ENCODE assay signal across 23 mouse cellular contexts in genomic region chr7:115904798-115905207, GRCm38 (mm10).
A peak's percentile ranks its signal among the peaks of the same experiment; 100 is the strongest.
DNase-seq lines count a peak whose midpoint lies in the region; ATAC-seq and TF ChIP-seq lines count a peak whose summit lies in the region.
"Had no signal": no experiment of that assay in that cellular context is flagged by ENCODE, and none has a peak within 500 bp of the region (broad histone marks: within the 10 kb centered on the region; RNA-seq: fewer than 3 reads in every experiment).

No protein-coding gene starts in this region.

- DNase-seq in midbrain, embryonic 10.5 days (ENCODE audit: low spot score): no peak
- peak; percentile 14 for DNase-seq in forebrain, postnatal 0 days
- DNase-seq in midbrain, embryonic 14.5 days: peak; percentile 61
- DNase-seq in frontal cortex, postnatal 36 days (ENCODE audit: low spot score in 2 of 2): no peak
- DNase-seq in adrenal gland, postnatal 14 days: no peak
- DNase-seq: cerebellum, adult 8-10 months; gastrocnemius, postnatal 10 days; kidney, adult 11 months; kidney, postnatal 10 days; layer of hippocampus, postnatal 36 days; right cerebral cortex, postnatal 14 days; spleen, adult 18-20 months; thymus, adult 18-20 months; thymus, postnatal 4 days had no signal

- H3K9me3 ChIP-seq in midbrain, embryonic 10.5 days (replicated peaks): no peaks in the 10 kb centered on the region
- no peaks in the 10 kb centered on the region for H3K9me3 ChIP-seq in midbrain, embryonic 16.5 days (replicated peaks; ENCODE audit: control insufficient read depth, low read length, poor library complexity, severe bottlenecking)
- H3K9me3 ChIP-seq in forebrain, postnatal 0 days (ENCODE audit: low read length): no peaks in the 10 kb centered on the region
- H3K9me3 ChIP-seq in midbrain, embryonic 14.5 days (ENCODE audit: control insufficient read depth, low read length): no peaks in the 10 kb centered on the region
- H3K9me3 ChIP-seq in kidney, embryonic 14.5 days (ENCODE audit: control insufficient read depth, low read length): no peaks in the 10 kb centered on the region
- H3K9me3 ChIP-seq: embryonic facial prominence, embryonic 10.5 days; heart, embryonic 13.5 days; limb, embryonic 15.5 days; liver, embryonic 15.5 days; midbrain, embryonic 12.5 days; stomach, embryonic 15.5 days had no signal

- peaks cover 47% of the 10 kb centered on the region for H3K4me1 ChIP-seq in midbrain, embryonic 10.5 days
- H3K4me1 ChIP-seq in midbrain, embryonic 16.5 days (ENCODE audit: control insufficient read depth, insufficient read depth, low read length): peaks cover 8% of the 10 kb centered on the region; the same call in 1 of the 2 replicates
- peaks cover 6% of the 10 kb centered on the region; the same call in 1 of the 2 replicates for H3K4me1 ChIP-seq in forebrain, postnatal 0 days (ENCODE audit: insufficient read depth)
- peaks cover 18% of the 10 kb centered on the region for H3K4me1 ChIP-seq in midbrain, embryonic 14.5 days (ENCODE audit: control insufficient read depth, insufficient read depth, low read length)
- H3K4me1 ChIP-seq in kidney, embryonic 14.5 days (ENCODE audit: control insufficient read depth, insufficient read depth, low read length): no peaks in the 10 kb centered on the region
- H3K4me1 ChIP-seq: limb, embryonic 15.5 days; stomach, embryonic 15.5 days had no signal

- H3K4me2 ChIP-seq in midbrain, embryonic 16.5 days (ENCODE audit: low read length): no peak overlapping the region
- peak overlapping the region; percentile 17; the same call in 1 of the 2 replicates for H3K4me2 ChIP-seq in forebrain, postnatal 0 days (ENCODE audit: low read depth)
- peak overlapping the region; percentile 7; the same call in 1 of the 2 replicates for H3K4me2 ChIP-seq in midbrain, embryonic 14.5 days (ENCODE audit: low read length)
- H3K4me2 ChIP-seq in kidney, embryonic 14.5 days (replicated peaks; ENCODE audit: low read depth, low read length): no peak overlapping the region
- H3K4me2 ChIP-seq: heart, embryonic 13.5 days; limb, embryonic 15.5 days; liver, embryonic 15.5 days; midbrain, embryonic 12.5 days; stomach, embryonic 15.5 days had no signal

- 77% methylated on average over 9 of the region's 9 CpGs for WGBS in midbrain, embryonic 10.5 days
- WGBS in midbrain, embryonic 16.5 days: 38% methylated on average over 9 of the region's 9 CpGs
- 33% methylated on average over 9 of the region's 9 CpGs for WGBS in forebrain, postnatal 0 days
- 30% methylated on average over 9 of the region's 9 CpGs for WGBS in midbrain, embryonic 14.5 days
- 73% methylated on average over 9 of the region's 9 CpGs for WGBS in kidney, embryonic 14.5 days

- no peaks in the 10 kb centered on the region for H3K36me3 ChIP-seq in midbrain, embryonic 10.5 days
- H3K36me3 ChIP-seq in midbrain, embryonic 16.5 days (ENCODE audit: control insufficient read depth, insufficient read depth, low read length): no peaks in the 10 kb centered on the region
- no peaks in the 10 kb centered on the region for H3K36me3 ChIP-seq in forebrain, postnatal 0 days (ENCODE audit: insufficient read depth)
- no peaks in the 10 kb centered on the region for H3K36me3 ChIP-seq in midbrain, embryonic 14.5 days (ENCODE audit: control insufficient read depth, insufficient read depth, low read length)
- H3K36me3 ChIP-seq in kidney, embryonic 14.5 days (ENCODE audit: control insufficient read depth, insufficient read depth, low read length): no peaks in the 10 kb centered on the region
- H3K36me3 ChIP-seq: embryonic facial prominence, embryonic 10.5 days; heart, embryonic 13.5 days; limb, embryonic 15.5 days; liver, embryonic 15.5 days; midbrain, embryonic 12.5 days; stomach, embryonic 15.5 days had no signal

- no peaks in the 10 kb centered on the region for H3K27me3 ChIP-seq in midbrain, embryonic 10.5 days (ENCODE audit: low read depth, poor library complexity, severe bottlenecking)
- H3K27me3 ChIP-seq in midbrain, embryonic 16.5 days (ENCODE audit: control insufficient read depth, insufficient read depth, low read depth, low read length): no peaks in the 10 kb centered on the region
- H3K27me3 ChIP-seq in forebrain, postnatal 0 days (ENCODE audit: insufficient read depth, low read length): peaks cover 3% of the 10 kb centered on the region; the same call in 1 of the 2 replicates
- H3K27me3 ChIP-seq in midbrain, embryonic 14.5 days (ENCODE audit: control insufficient read depth, insufficient read depth, low read length): no peaks in the 10 kb centered on the region
- H3K27me3 ChIP-seq in kidney, embryonic 14.5 days (ENCODE audit: control insufficient read depth, insufficient read depth, low read length): no peaks in the 10 kb centered on the region
- H3K27me3 ChIP-seq: heart, embryonic 13.5 days; limb, embryonic 15.5 days; midbrain, embryonic 12.5 days; stomach, embryonic 15.5 days had no signal

- no peak overlapping the region for H3K4me3 ChIP-seq in midbrain, embryonic 10.5 days
- H3K4me3 ChIP-seq in midbrain, embryonic 16.5 days (ENCODE audit: low read depth, low read length): no peak overlapping the region
- no peak overlapping the region for H3K4me3 ChIP-seq in forebrain, postnatal 0 days (ENCODE audit: low read depth, low read length)
- no peak overlapping the region for H3K4me3 ChIP-seq in midbrain, embryonic 14.5 days (replicated peaks; ENCODE audit: low read depth, low read length)
- H3K4me3 ChIP-seq in kidney, embryonic 14.5 days (ENCODE audit: low read length): no peak overlapping the region
- H3K4me3 ChIP-seq: embryonic facial prominence, embryonic 10.5 days; heart, embryonic 13.5 days; limb, embryonic 15.5 days; liver, embryonic 15.5 days; midbrain, embryonic 12.5 days; stomach, embryonic 15.5 days had no signal

- H3K27ac ChIP-seq in midbrain, embryonic 10.5 days (replicated peaks): peak overlapping the region; percentile 83; the same call in 1 of the 2 replicates
- no peak overlapping the region for H3K27ac ChIP-seq in midbrain, embryonic 16.5 days (ENCODE audit: low read length)
- H3K27ac ChIP-seq in forebrain, postnatal 0 days (ENCODE audit: low read depth, low read length): no peak overlapping the region
- no peak overlapping the region for H3K27ac ChIP-seq in midbrain, embryonic 14.5 days (replicated peaks; ENCODE audit: low read depth, low read length)
- no peak overlapping the region for H3K27ac ChIP-seq in kidney, embryonic 14.5 days (ENCODE audit: low read depth, low read length)
- H3K27ac ChIP-seq: embryonic facial prominence, embryonic 10.5 days; heart, embryonic 13.5 days; limb, embryonic 15.5 days; liver, embryonic 15.5 days; macrophage; midbrain, embryonic 12.5 days; stomach, embryonic 15.5 days had no signal

- TF ChIP-seq CTCF in forebrain, postnatal 0 days (IDR thresholded peaks at IDR 0.05; ENCODE audit: low read depth): no peak

- no peak overlapping the region for H3K9ac ChIP-seq in midbrain, embryonic 16.5 days (ENCODE audit: low read depth, low read length)
- no peak overlapping the region for H3K9ac ChIP-seq in forebrain, postnatal 0 days
- H3K9ac ChIP-seq in midbrain, embryonic 14.5 days (replicated peaks; ENCODE audit: low read length): no peak overlapping the region
- no peak overlapping the region for H3K9ac ChIP-seq in kidney, embryonic 14.5 days (ENCODE audit: low read depth, low read length)
- H3K9ac ChIP-seq: heart, embryonic 13.5 days; limb, embryonic 15.5 days; liver, embryonic 15.5 days; midbrain, embryonic 12.5 days; stomach, embryonic 15.5 days had no signal

- no peak for ATAC-seq in midbrain, embryonic 16.5 days
- no peak for ATAC-seq in forebrain, postnatal 0 days
- peak; percentile 4; the same call in 1 of the 2 replicates for ATAC-seq in midbrain, embryonic 14.5 days (ENCODE audit: low FRiP score, low TSS enrichment)
- ATAC-seq in kidney, embryonic 14.5 days (ENCODE audit: low FRiP score, low TSS enrichment): no peak

Comparison
In these comparisons a context has a peak if more than half of its experiments do, and no peak if none do; other contexts are left out.
1. DNase-seq: peak in forebrain, postnatal 0 days (single experiment) and midbrain, embryonic 14.5 days (single experiment); none in midbrain, embryonic 10.5 days (single experiment), frontal cortex, postnatal 36 days (0 of 2) and adrenal gland, postnatal 14 days (single experiment).
2. H3K4me2 ChIP-seq: peak in forebrain, postnatal 0 days (single experiment) and midbrain, embryonic 14.5 days (single experiment); none in midbrain, embryonic 16.5 days (single experiment) and kidney, embryonic 14.5 days (single experiment).